Comparison of ENCODE assay signal across 22 mouse cellular contexts in the genomic region with DNA sequence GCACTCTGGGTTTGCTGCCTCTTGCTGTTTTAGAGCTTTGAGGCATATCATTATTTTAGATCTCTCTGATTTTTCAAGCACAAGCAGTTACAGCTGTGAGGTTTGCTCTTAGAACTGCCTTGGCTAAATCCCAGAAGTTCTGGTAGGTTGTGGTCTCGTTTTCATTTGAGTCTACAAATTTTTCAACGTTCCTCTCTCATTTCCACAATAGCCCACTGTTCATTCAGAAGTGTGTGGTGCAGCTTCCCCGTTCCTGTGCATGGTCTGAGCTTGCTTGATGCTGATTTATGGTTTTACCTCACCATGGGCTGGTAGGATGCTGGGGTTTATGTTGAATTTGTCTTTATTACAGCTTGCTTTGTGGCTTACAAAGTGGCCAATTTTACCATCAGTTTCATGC.
DNase-seq lines count a peak whose midpoint lies in the region; ATAC-seq lines count a peak whose summit lies in the region.
"Had no signal": no experiment of that assay in that cellular context is flagged by ENCODE, and none has a peak within 500 bp of the region (broad histone marks: within the 10 kb centered on the region; RNA-seq: fewer than 3 reads in every experiment).

No protein-coding gene starts in this region.

- 48% methylated on average over 3 of the region's 3 CpGs for WGBS in embryonic facial prominence, embryonic 12.5 days
- 70% methylated on average over 3 of the region's 3 CpGs for WGBS in embryonic facial prominence, embryonic 10.5 days

- H3K27ac ChIP-seq in embryonic facial prominence, embryonic 12.5 days: 0 out of 2 replicates have a peak overlapping the region, but pooled peaks have one; percentile 46
- no peak overlapping the region for H3K27ac ChIP-seq in embryonic facial prominence, embryonic 10.5 days (replicated peaks)
- H3K27ac ChIP-seq: embryonic facial prominence, embryonic 15.5 days; forebrain, embryonic 12.5 days; forebrain, embryonic 15.5 days; hindbrain, embryonic 13.5 days had no signal

- no peaks in the 10 kb centered on the region for H3K36me3 ChIP-seq in embryonic facial prominence, embryonic 12.5 days
- no peaks in the 10 kb centered on the region; the same call in 1 of the 2 replicates for H3K36me3 ChIP-seq in embryonic facial prominence, embryonic 10.5 days (replicated peaks)
- H3K36me3 ChIP-seq: embryonic facial prominence, embryonic 15.5 days; forebrain, embryonic 12.5 days; forebrain, embryonic 15.5 days; hindbrain, embryonic 13.5 days had no signal

- no peak for ATAC-seq in embryonic facial prominence, embryonic 12.5 days (ENCODE audit: insufficient number of reproducible peaks, insufficient read depth, low FRiP score, low TSS enrichment)
- ATAC-seq: forebrain, embryonic 15.5 days; hindbrain, embryonic 16.5 days; Patski had no signal

- H3K9ac ChIP-seq in embryonic facial prominence, embryonic 12.5 days: no peak overlapping the region
- H3K9ac ChIP-seq: embryonic facial prominence, embryonic 15.5 days; forebrain, embryonic 12.5 days; forebrain, embryonic 15.5 days; hindbrain, embryonic 13.5 days had no signal

- no peak for DNase-seq in embryonic facial prominence, embryonic 10.5 days (ENCODE audit: low spot score)
- peak; percentile 38 for DNase-seq in Muller cell, postnatal 12 days (ENCODE audit: inconsistent ontology term)
- peak; percentile 44 for DNase-seq in fibroblast of lung, adult 2 months (ENCODE audit: low read depth)
- DNase-seq in mesoderm, embryonic 11.5 days (ENCODE audit: low read depth, low spot score): peak; percentile 35
- no peak for DNase-seq in lung, postnatal 4 days
- DNase-seq in yolk sac, embryonic 10.5 days (ENCODE audit: low spot score): no peak
- DNase-seq: adrenal gland, postnatal 10 days; adrenal gland, postnatal 36 days; cerebellum, adult 11 months; cerebellum, adult 2 months; cerebellum, adult 9-11 months; cerebellum, postnatal 25 days; gastrocnemius, postnatal 10 days; gastrocnemius, postnatal 36 days had no signal

- no peaks in the 10 kb centered on the region for H3K4me1 ChIP-seq in embryonic facial prominence, embryonic 12.5 days
- no peaks in the 10 kb centered on the region for H3K4me1 ChIP-seq in embryonic facial prominence, embryonic 10.5 days
- H3K4me1 ChIP-seq: embryonic facial prominence, embryonic 15.5 days; forebrain, embryonic 12.5 days; forebrain, embryonic 15.5 days; hindbrain, embryonic 13.5 days had no signal

- H3K27me3 ChIP-seq in embryonic facial prominence, embryonic 12.5 days: no peaks in the 10 kb centered on the region
- H3K27me3 ChIP-seq in embryonic facial prominence, embryonic 10.5 days (replicated peaks; ENCODE audit: low read depth, poor library complexity, severe bottlenecking): no peaks in the 10 kb centered on the region
- H3K27me3 ChIP-seq: embryonic facial prominence, embryonic 15.5 days; forebrain, embryonic 12.5 days; forebrain, embryonic 15.5 days; hindbrain, embryonic 13.5 days; Patski had no signal

- no peaks in the 10 kb centered on the region for H3K9me3 ChIP-seq in embryonic facial prominence, embryonic 12.5 days
- no peaks in the 10 kb centered on the region for H3K9me3 ChIP-seq in embryonic facial prominence, embryonic 10.5 days
- H3K9me3 ChIP-seq: embryonic facial prominence, embryonic 15.5 days; forebrain, embryonic 12.5 days; forebrain, embryonic 15.5 days; hindbrain, embryonic 13.5 days had no signal

- no peak overlapping the region for H3K4me3 ChIP-seq in embryonic facial prominence, embryonic 12.5 days
- H3K4me3 ChIP-seq in embryonic facial prominence, embryonic 10.5 days: no peak overlapping the region
- H3K4me3 ChIP-seq: embryonic facial prominence, embryonic 15.5 days; forebrain, embryonic 12.5 days; forebrain, embryonic 15.5 days; hindbrain, embryonic 13.5 days had no signal

- H3K4me2 ChIP-seq in embryonic facial prominence, embryonic 12.5 days (replicated peaks): no peak overlapping the region
- H3K4me2 ChIP-seq: embryonic facial prominence, embryonic 15.5 days; forebrain, embryonic 12.5 days; forebrain, embryonic 15.5 days; heart, embryonic 11.5 days; hindbrain, embryonic 13.5 days had no signal

Comparison
In these comparisons a context has a peak if more than half of its experiments do, and no peak if none do; other contexts are left out.
1. DNase-seq: peak in Muller cell, postnatal 12 days (single experiment), fibroblast of lung, adult 2 months (single experiment) and mesoderm, embryonic 11.5 days (single experiment); none in embryonic facial prominence, embryonic 10.5 days (single experiment), lung, postnatal 4 days (0 of 2) and yolk sac, embryonic 10.5 days (single experiment).